Mouse (Mus musculus): ENCODE measurements around the gene Gsc2.

GRCm38 (mm10) chr16:17865770-17866169 is 49.1 kb downstream of the Gsc2 start:
- TF ChIP-seq EP300 (optimal IDR thresholded peaks at IDR 0.05) (no peak), CTCF (IDR thresholded peaks at IDR 0.05; ENCODE audit: low read depth) (no peak)

Data from stomach, postnatal 0 days (tissue).